Mouse (Mus musculus) thymus, adult 2 months (tissue): ENCODE measurements around the gene Fggy.

ENCODE experiments used
- CTCF ChIP-seq: fragments of 200-500 bp; IDR thresholded peaks from 2 replicates; pipeline ENCODE4 v1.5.1; 2012; ENCODE audit warnings: mild to moderate bottlenecking, control low read depth, low read length, moderate library complexity, borderline replicate concordance; ENCODE audit not compliant: control insufficient read depth, poor library complexity, insufficient read depth; ENCODE audit errors: extremely low read depth
- POLR2A ChIP-seq: fragments of 200-500 bp; IDR thresholded peaks from 2 replicates; pipeline ENCODE4 v1.6.1; 2012; ENCODE audit warnings: mild to moderate bottlenecking, low read length, control low read depth, moderate library complexity; ENCODE audit not compliant: control insufficient read depth, poor library complexity, insufficient read depth; ENCODE audit errors: extremely low read depth

DNA sequence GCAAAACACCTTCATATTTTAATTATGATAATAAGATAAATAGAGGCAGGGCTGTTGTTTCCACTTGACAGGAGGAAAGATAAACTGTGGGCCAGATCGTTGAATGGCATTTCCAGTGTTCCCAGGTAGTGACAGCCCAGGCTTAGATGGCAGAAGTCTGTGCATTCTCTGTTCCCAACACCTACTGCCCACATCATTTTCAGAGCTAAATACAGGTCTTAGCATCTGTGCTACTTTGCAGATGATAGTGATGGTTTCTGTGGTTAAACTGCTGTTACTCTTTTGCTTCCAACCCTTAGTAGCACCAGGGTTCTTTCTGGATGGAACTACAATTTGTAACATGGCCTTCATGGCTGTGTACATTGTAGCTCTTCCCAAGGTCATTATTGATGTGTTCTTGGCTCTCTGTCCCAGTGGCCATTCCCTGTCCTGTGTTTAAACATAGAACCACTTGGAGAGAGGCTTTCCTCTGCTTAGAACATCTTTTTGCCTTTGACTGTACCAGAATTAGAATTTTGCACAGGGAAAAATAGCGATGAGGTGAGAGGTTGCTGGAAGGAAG, 31.5 kb downstream of the Fggy start:
- TF ChIP-seq POLR2A (no peak), CTCF (no peak)
